Mouse (Mus musculus): Measurements from ENCODE around the gene Galk1.

DNA sequence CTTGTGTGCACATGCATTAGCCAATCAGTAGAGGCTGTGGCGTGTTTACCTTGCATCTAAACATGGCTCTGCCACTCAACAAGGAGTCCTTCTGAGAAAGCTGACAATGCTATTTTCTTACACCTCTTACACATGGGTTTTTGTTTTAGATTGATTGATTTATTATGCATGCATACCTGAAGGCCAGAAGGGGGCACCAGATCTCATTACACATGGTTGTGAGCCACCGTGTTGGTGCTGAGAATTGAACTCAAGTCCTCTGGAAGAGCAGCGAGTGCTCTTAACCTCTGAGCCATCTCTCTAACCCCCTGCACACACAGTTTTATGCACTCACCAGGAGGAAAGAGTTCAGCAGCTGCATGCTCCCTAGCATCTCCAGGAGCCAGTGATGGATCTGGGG is 9.6 kb downstream of the Galk1 start:
- TF ChIP-seq CTCF (conservative IDR thresholded peaks at IDR 0.05; ENCODE audit: insufficient read depth, insufficient read length, low read depth, low read length): no peak
- no peak for TF ChIP-seq POLR2A (IDR thresholded peaks at IDR 0.05; ENCODE audit: low read depth, low read length)

Measured in kidney, adult 2 months (tissue).